Mouse (Mus musculus) embryonic facial prominence, embryonic 12.5 days (tissue): ENCODE measurements around the gene Lgr5. TPM values are rescaled to one million over a fixed set of nuclear protein-coding genes. Genes with fewer than 3 reads are reported as not detected.

ENCODE experiments used
- ATAC-seq: fragments of 200-750 bp; cut with Nextera tagmentation; 2 replicates; pipeline ENCODE4 v1.8.0; 2017; ENCODE audit not compliant: insufficient number of reproducible peaks, insufficient read depth, low FRiP score, low TSS enrichment
- H3K27ac ChIP-seq: fragments of 300-500 bp; sonication (generic); 2 replicates; pipeline ENCODE4 v1.5.1; 2016; ENCODE audit warnings: mild to moderate bottlenecking
- H3K27me3 ChIP-seq: fragments of 300-500 bp; sonication (generic); 2 replicates; pipeline ENCODE4 v1.6.1; 2016; ENCODE audit warnings: mild to moderate bottlenecking, moderate library complexity
- H3K36me3 ChIP-seq: fragments of 300-500 bp; sonication (generic); 2 replicates; pipeline ENCODE4 v1.6.1; 2016; ENCODE audit warnings: mild to moderate bottlenecking
- H3K4me1 ChIP-seq: fragments of 300-500 bp; sonication (generic); 2 replicates; pipeline ENCODE4 v1.6.1; 2016
- H3K4me2 ChIP-seq: fragments of 300-500 bp; sonication (generic); replicated peaks from 2 replicates; pipeline ENCODE4 v1.6.1; 2016; ENCODE audit warnings: mild to moderate bottlenecking, moderate library complexity
- H3K4me3 ChIP-seq: fragments of 300-500 bp; sonication (generic); 2 replicates; pipeline ENCODE4 v1.5.1; 2016; ENCODE audit warnings: mild to moderate bottlenecking
- H3K9ac ChIP-seq: fragments of 300-500 bp; sonication (generic); 2 replicates; pipeline ENCODE4 v1.6.1; 2016; ENCODE audit warnings: mild to moderate bottlenecking, moderate library complexity
- H3K9me3 ChIP-seq: fragments of 300-500 bp; sonication (generic); 2 replicates; pipeline ENCODE4 v1.6.1; 2016; ENCODE audit warnings: mild to moderate bottlenecking, moderate library complexity
- WGBS: fragments of 180-500 bp; shearing (Covaris S2); methylation state at CpG from one replicate; pipeline ENCODE4 v1.1.7; 2016; 5-methylcytosine and 5-hydroxymethylcytosine counted together
- polyA plus RNA-seq: library from polyadenylated mRNA; unstranded; fragments of >200 nt; fragmentation: Nextera tagmentation; extraction: Ambion mirVana; gene quantifications from 2 replicates; pipeline ENCODE4 v1.2.1, GENCODE M21; 2016

Lgr5 gene
- polyA plus RNA-seq, 1 experiment from 2014 or later: 22.1 TPM

DNA sequence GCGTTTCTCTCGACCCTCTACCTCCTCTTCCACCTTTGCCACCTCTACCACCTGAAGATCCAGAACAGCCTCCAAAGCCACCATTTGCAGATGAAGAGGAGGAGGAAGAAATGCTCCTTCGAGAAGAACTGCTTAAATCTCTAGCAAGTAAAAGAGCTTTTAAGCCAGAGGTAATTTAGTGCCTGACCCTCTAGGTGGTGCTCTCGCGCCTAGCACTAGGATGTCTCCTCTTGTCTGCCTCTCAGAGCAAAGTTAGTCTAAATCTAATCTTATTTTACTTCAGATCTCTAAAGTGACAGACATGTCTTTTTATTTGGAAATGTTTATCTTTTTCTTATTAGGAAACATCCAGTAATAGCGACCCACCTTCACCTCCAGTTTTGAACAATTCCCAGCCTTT, 181.2 kb downstream of the Lgr5 start:
- Histone ChIP-seq H3K4me1 (no peaks in the 10 kb centered on the region), H3K27ac (no peak overlapping the region), H3K4me3 (no peak overlapping the region), H3K27me3 (no peaks in the 10 kb centered on the region), H3K9ac (no peak overlapping the region), H3K9me3 (no peaks in the 10 kb centered on the region), H3K4me2 (no peak overlapping the region), H3K36me3 (peaks cover 55% of the 10 kb centered on the region)
- WGBS: 61% methylated on average over 6 of the region's 6 CpGs
- no peak for ATAC-seq

Other genes with a start within 250 kb of the Lgr5 start
- gene Tmem19, start 225.3 kb downstream of the Lgr5 start, polyA plus RNA-seq: 28.4 and 29.1 TPM in 2 replicates
- gene Thap2, start 203.3 kb downstream of the Lgr5 start, polyA plus RNA-seq: 30.6 and 31.8 TPM in 2 replicates
- 26.0 and 28.2 TPM in 2 replicates for gene Zfc3h1, start 202.8 kb downstream of the Lgr5 start, polyA plus RNA-seq
- gene A930009A15Rik, start 17.8 kb downstream of the Lgr5 start, polyA plus RNA-seq: 0.31 and 0.32 TPM in 2 replicates
- 2.2 and 3.0 TPM in 2 replicates for gene Tspan8, start 229.1 kb upstream of the Lgr5 start, polyA plus RNA-seq